15 mouse cellular contexts compared by ENCODE assay signal in genomic region chr10:105430885-105431284, GRCm38 (mm10).
DNase-seq lines count a peak whose midpoint lies in the region; ATAC-seq lines count a peak whose summit lies in the region.
"Had no signal": no experiment of that assay in that cellular context is flagged by ENCODE, and none has a peak within 500 bp of the region (broad histone marks: within the 10 kb centered on the region; RNA-seq: fewer than 3 reads in every experiment).

No protein-coding gene starts in this region.

- ATAC-seq in hindbrain, embryonic 14.5 days (ENCODE audit: low FRiP score), result no peak
- ATAC-seq in midbrain, embryonic 12.5 days (ENCODE audit: low FRiP score, low read depth), result no peak
- ATAC-seq in midbrain, embryonic 16.5 days, result no peak
- no peak for ATAC-seq in embryonic facial prominence, embryonic 13.5 days (ENCODE audit: insufficient number of reproducible peaks, insufficient read depth, low FRiP score, low TSS enrichment, low read depth)
- no peak for ATAC-seq in neural tube, embryonic 11.5 days (ENCODE audit: insufficient read depth, low FRiP score, low TSS enrichment)
- ATAC-seq: activated CD4-positive, CD25-positive, alpha-beta regulatory T cell, adult 4 months had no signal

- no peak overlapping the region for H3K9ac ChIP-seq in hindbrain, embryonic 14.5 days
- H3K9ac ChIP-seq in midbrain, embryonic 12.5 days (replicated peaks), result no peak overlapping the region
- H3K9ac ChIP-seq in midbrain, embryonic 16.5 days (ENCODE audit: low read depth, low read length), result no peak overlapping the region
- H3K9ac ChIP-seq in embryonic facial prominence, embryonic 13.5 days, result no peak overlapping the region
- no peak overlapping the region for H3K9ac ChIP-seq in neural tube, embryonic 11.5 days (ENCODE audit: low read length)
- H3K9ac ChIP-seq: liver, embryonic 15.5 days had no signal

- WGBS in hindbrain, embryonic 10.5 days, result 51% methylated on average over 3 of the region's 3 CpGs
- WGBS in hindbrain, embryonic 14.5 days, result 61% methylated on average over 3 of the region's 3 CpGs
- WGBS in midbrain, embryonic 12.5 days, result 72% methylated on average over 3 of the region's 3 CpGs
- WGBS in midbrain, embryonic 16.5 days, result 65% methylated on average over 3 of the region's 3 CpGs
- WGBS in embryonic facial prominence, embryonic 13.5 days, result 18% methylated on average over 3 of the region's 3 CpGs
- 45% methylated on average over 3 of the region's 3 CpGs for WGBS in neural tube, embryonic 11.5 days

- H3K4me2 ChIP-seq in hindbrain, embryonic 14.5 days (replicated peaks), result no peak overlapping the region
- no peak overlapping the region for H3K4me2 ChIP-seq in midbrain, embryonic 12.5 days (replicated peaks)
- no peak overlapping the region for H3K4me2 ChIP-seq in midbrain, embryonic 16.5 days (ENCODE audit: low read length)
- H3K4me2 ChIP-seq in embryonic facial prominence, embryonic 13.5 days, result peak overlapping the region; percentile 27
- no peak overlapping the region for H3K4me2 ChIP-seq in neural tube, embryonic 11.5 days (ENCODE audit: low read depth)
- H3K4me2 ChIP-seq: liver, embryonic 15.5 days had no signal

- H3K4me1 ChIP-seq in hindbrain, embryonic 10.5 days (replicated peaks), result peaks cover 7% of the 10 kb centered on the region
- 0 out of 2 replicates have a peak, but pooled peaks cover 4% of the 10 kb centered on the region for H3K4me1 ChIP-seq in hindbrain, embryonic 14.5 days (replicated peaks; ENCODE audit: control insufficient read depth, insufficient read depth, low read length)
- H3K4me1 ChIP-seq in midbrain, embryonic 12.5 days, result 0 out of 2 replicates have a peak, but pooled peaks cover 3% of the 10 kb centered on the region
- H3K4me1 ChIP-seq in midbrain, embryonic 16.5 days (ENCODE audit: control insufficient read depth, insufficient read depth, low read length), result no peaks in the 10 kb centered on the region
- peaks cover 38% of the 10 kb centered on the region for H3K4me1 ChIP-seq in embryonic facial prominence, embryonic 13.5 days
- no peaks in the 10 kb centered on the region for H3K4me1 ChIP-seq in neural tube, embryonic 11.5 days (ENCODE audit: control insufficient read depth, insufficient read depth, low read length)
- H3K4me1 ChIP-seq: liver, embryonic 15.5 days had no signal

- no peak overlapping the region for H3K27ac ChIP-seq in hindbrain, embryonic 10.5 days
- H3K27ac ChIP-seq in hindbrain, embryonic 14.5 days, result no peak overlapping the region
- H3K27ac ChIP-seq in midbrain, embryonic 12.5 days (replicated peaks), result 0 out of 2 replicates have a peak overlapping the region, but pooled peaks have one; percentile 6
- H3K27ac ChIP-seq in midbrain, embryonic 16.5 days (ENCODE audit: low read length), result no peak overlapping the region
- H3K27ac ChIP-seq in embryonic facial prominence, embryonic 13.5 days, result no peak overlapping the region
- no peak overlapping the region for H3K27ac ChIP-seq in neural tube, embryonic 11.5 days (ENCODE audit: low read depth, low read length)
- H3K27ac ChIP-seq: liver, embryonic 15.5 days had no signal

- no peaks in the 10 kb centered on the region for H3K27me3 ChIP-seq in hindbrain, embryonic 10.5 days (ENCODE audit: insufficient read depth, poor library complexity, severe bottlenecking)
- H3K27me3 ChIP-seq in hindbrain, embryonic 14.5 days (ENCODE audit: control insufficient read depth, insufficient read depth, low read length), result no peaks in the 10 kb centered on the region
- H3K27me3 ChIP-seq in midbrain, embryonic 12.5 days, result no peaks in the 10 kb centered on the region
- H3K27me3 ChIP-seq in midbrain, embryonic 16.5 days (ENCODE audit: control insufficient read depth, insufficient read depth, low read depth, low read length), result no peaks in the 10 kb centered on the region
- H3K27me3 ChIP-seq in embryonic facial prominence, embryonic 13.5 days, result no peaks in the 10 kb centered on the region
- no peaks in the 10 kb centered on the region for H3K27me3 ChIP-seq in neural tube, embryonic 11.5 days (ENCODE audit: control insufficient read depth, insufficient read depth, low read length)
- H3K27me3 ChIP-seq: liver, embryonic 15.5 days had no signal

- peak; percentile 8 for DNase-seq in hindbrain, embryonic 10.5 days (ENCODE audit: low spot score)
- no peak for DNase-seq in hindbrain, embryonic 14.5 days (ENCODE audit: low spot score)
- DNase-seq in neural tube, embryonic 11.5 days (ENCODE audit: low spot score), result peak; percentile 27
- no peak for DNase-seq in spleen, postnatal 14 days (ENCODE audit: low spot score in 2 of 2)
- DNase-seq in thymus, postnatal 36 days, result no peak
- DNase-seq: cerebellum, adult 18-20 months; kidney, adult 9 months; kidney, postnatal 4 days; lung, postnatal 14 days; right cerebral cortex, postnatal 14 days had no signal

- H3K9me3 ChIP-seq in hindbrain, embryonic 10.5 days, result no peaks in the 10 kb centered on the region
- no peaks in the 10 kb centered on the region for H3K9me3 ChIP-seq in hindbrain, embryonic 14.5 days (ENCODE audit: control insufficient read depth, low read length)
- no peaks in the 10 kb centered on the region for H3K9me3 ChIP-seq in midbrain, embryonic 12.5 days
- no peaks in the 10 kb centered on the region for H3K9me3 ChIP-seq in midbrain, embryonic 16.5 days (replicated peaks; ENCODE audit: control insufficient read depth, low read length, poor library complexity, severe bottlenecking)
- no peaks in the 10 kb centered on the region for H3K9me3 ChIP-seq in embryonic facial prominence, embryonic 13.5 days
- no peaks in the 10 kb centered on the region for H3K9me3 ChIP-seq in neural tube, embryonic 11.5 days (ENCODE audit: control insufficient read depth, low read length)
- H3K9me3 ChIP-seq: liver, embryonic 15.5 days had no signal

- no peak overlapping the region for H3K4me3 ChIP-seq in hindbrain, embryonic 10.5 days
- H3K4me3 ChIP-seq in hindbrain, embryonic 14.5 days (replicated peaks; ENCODE audit: low read length), result no peak overlapping the region
- no peak overlapping the region for H3K4me3 ChIP-seq in midbrain, embryonic 12.5 days
- no peak overlapping the region for H3K4me3 ChIP-seq in midbrain, embryonic 16.5 days (ENCODE audit: low read depth, low read length)
- H3K4me3 ChIP-seq in embryonic facial prominence, embryonic 13.5 days, result no peak overlapping the region
- no peak overlapping the region for H3K4me3 ChIP-seq in neural tube, embryonic 11.5 days (ENCODE audit: low read depth, low read length)
- H3K4me3 ChIP-seq: liver, embryonic 15.5 days had no signal

- H3K36me3 ChIP-seq in hindbrain, embryonic 10.5 days, result no peaks in the 10 kb centered on the region
- H3K36me3 ChIP-seq in hindbrain, embryonic 14.5 days (replicated peaks; ENCODE audit: control insufficient read depth, insufficient read depth), result no peaks in the 10 kb centered on the region
- no peaks in the 10 kb centered on the region for H3K36me3 ChIP-seq in midbrain, embryonic 12.5 days
- no peaks in the 10 kb centered on the region for H3K36me3 ChIP-seq in midbrain, embryonic 16.5 days (ENCODE audit: control insufficient read depth, insufficient read depth, low read length)
- H3K36me3 ChIP-seq in embryonic facial prominence, embryonic 13.5 days, result no peaks in the 10 kb centered on the region
- no peaks in the 10 kb centered on the region for H3K36me3 ChIP-seq in neural tube, embryonic 11.5 days (ENCODE audit: control insufficient read depth, insufficient read depth, low read length)
- H3K36me3 ChIP-seq: liver, embryonic 15.5 days had no signal

Comparison
In these comparisons a context has a peak if more than half of its experiments do, and no peak if none do; other contexts are left out.
1. DNase-seq: peak in hindbrain, embryonic 10.5 days (single experiment) and neural tube, embryonic 11.5 days (single experiment); none in hindbrain, embryonic 14.5 days (single experiment), spleen, postnatal 14 days (0 of 2) and thymus, postnatal 36 days (0 of 2).